Mouse (Mus musculus): ENCODE data around the gene Gm37240.
A peak's percentile ranks its signal among the peaks of the same experiment; 100 is the strongest.
"Not testable (repeated sequence)": the region's sequence is repeated elsewhere in the genome, so short reads cannot be mapped to it uniquely, and the experiment has no call there.

The Gm37240 gene

GRCm38 (mm10) chr3:85887239-85887827, at the start of gene Gm37240, which contains the start of gene Glt28d2:
TSS of gene Gm37240 (minus strand) at chr3:85887518.
TSS of gene Glt28d2 (minus strand) at chr3:85887516.
- no peak for DNase-seq (ENCODE audit: low spot score)

- no peak for DNase-seq (ENCODE audit: low spot score)
Measured at GRCm38 (mm10) chr3:85933586-85933985, 46.3 kb upstream of the Gm37240 start.

- DNase-seq (ENCODE audit: low spot score): no peak
Measured at GRCm38 (mm10) chr3:85931859-85932258, 44.5 kb upstream of the Gm37240 start.

GRCm38 (mm10) chr3:85930671-85931255, 43.4 kb upstream of the Gm37240 start:
- DNase-seq (ENCODE audit: low spot score): no peak

- DNase-seq (ENCODE audit: low spot score): no peak
Measured at GRCm38 (mm10) chr3:85929711-85930110, 42.4 kb upstream of the Gm37240 start.

GRCm38 (mm10) chr3:85928140-85928611, 40.9 kb upstream of the Gm37240 start:
- no peak for DNase-seq (ENCODE audit: low spot score)

- DNase-seq (ENCODE audit: low spot score): no peak
Measured at GRCm38 (mm10) chr3:85927296-85927695, 40.0 kb upstream of the Gm37240 start.

GRCm38 (mm10) chr3:85923954-85924945, 36.9 kb upstream of the Gm37240 start:
- peak; percentile 67 for DNase-seq (ENCODE audit: low spot score)

- no peak for DNase-seq (ENCODE audit: low spot score)
Measured at GRCm38 (mm10) chr3:85923343-85923742, 36.0 kb upstream of the Gm37240 start.

GRCm38 (mm10) chr3:85922331-85922730, 35.0 kb upstream of the Gm37240 start:
- DNase-seq (ENCODE audit: low spot score): no peak

- not testable (repeated sequence) for DNase-seq (ENCODE audit: low spot score)
Measured at GRCm38 (mm10) chr3:85920671-85921070, 33.4 kb upstream of the Gm37240 start.

GRCm38 (mm10) chr3:85917600-85917999, 30.3 kb upstream of the Gm37240 start:
- no peak for DNase-seq (ENCODE audit: low spot score)

- no peak for DNase-seq (ENCODE audit: low spot score)
Measured at GRCm38 (mm10) chr3:85914806-85915205, 27.5 kb upstream of the Gm37240 start.

GRCm38 (mm10) chr3:85907136-85907535, 19.8 kb upstream of the Gm37240 start:
- DNase-seq (ENCODE audit: low spot score): no peak

GRCm38 (mm10) chr3:85904371-85904770, 17.1 kb upstream of the Gm37240 start:
- no peak for DNase-seq (ENCODE audit: low spot score)

- no peak for DNase-seq (ENCODE audit: low spot score)
Measured at GRCm38 (mm10) chr3:85895020-85895419, 7.7 kb upstream of the Gm37240 start.

- no peak for DNase-seq (ENCODE audit: low spot score)
Measured at GRCm38 (mm10) chr3:85891571-85891970, 4.3 kb upstream of the Gm37240 start.

GRCm38 (mm10) chr3:85888221-85888671, 928 bp upstream of the Gm37240 start:
- DNase-seq (ENCODE audit: low spot score): no peak

- DNase-seq (ENCODE audit: low spot score): no peak
Measured at GRCm38 (mm10) chr3:85886636-85887238, 581 bp downstream of the Gm37240 start.

- DNase-seq (ENCODE audit: low spot score): no peak
Measured at GRCm38 (mm10) chr3:85885906-85886305, 1.4 kb downstream of the Gm37240 start.

GRCm38 (mm10) chr3:85880687-85881086, 6.6 kb downstream of the Gm37240 start:
- DNase-seq (ENCODE audit: low spot score): no peak

- DNase-seq (ENCODE audit: low spot score): no peak
Measured at GRCm38 (mm10) chr3:85880068-85880467, 7.2 kb downstream of the Gm37240 start.

Measured in MN1 (cell line).